Mouse (Mus musculus): ENCODE results near the gene Kirrel3.

Gene Kirrel3

GRCm38 (mm10) chr9:35026311-35026710, 540.6 kb downstream of the Kirrel3 start:
- CTCF ChIA-PET = no interaction called here

- CTCF ChIA-PET = no interaction called here
Observed at GRCm38 (mm10) chr9:35026897-35027311, 541.2 kb downstream of the Kirrel3 start.

DNA sequence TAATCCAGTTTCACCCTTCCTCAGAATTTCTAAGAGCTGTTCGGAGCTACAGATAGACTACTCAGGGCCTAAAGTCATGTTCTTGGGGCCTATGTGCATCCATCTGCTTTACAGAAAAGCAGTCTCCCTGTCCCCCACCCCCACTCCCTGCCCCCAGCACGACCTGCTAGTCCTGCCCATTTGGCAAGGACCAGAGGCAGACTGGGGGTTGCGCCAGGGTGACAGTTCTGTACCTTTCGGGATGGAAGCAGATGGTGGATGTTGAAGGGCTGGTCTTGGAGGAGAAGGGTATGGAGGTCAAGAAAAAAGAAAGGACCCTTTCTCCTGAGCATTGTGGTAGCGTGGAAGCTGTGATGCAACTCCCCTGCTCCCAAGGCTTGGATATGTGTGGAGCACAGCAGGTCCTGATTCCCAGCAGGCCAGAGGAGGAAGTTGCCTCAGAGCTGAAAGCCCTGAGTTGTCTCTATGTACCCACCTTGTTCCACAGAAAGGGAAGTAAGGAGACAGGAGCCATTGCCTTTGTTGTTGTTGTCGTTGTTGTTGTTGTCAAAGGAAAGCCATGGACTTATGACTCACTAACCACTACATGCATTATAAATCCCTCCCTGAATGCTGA, 541.8 kb downstream of the Kirrel3 start:
- CTCF ChIA-PET = no interaction called here

GRCm38 (mm10) chr9:35030823-35031222, 545.1 kb downstream of the Kirrel3 start:
- CTCF ChIA-PET = no interaction called here

DNA sequence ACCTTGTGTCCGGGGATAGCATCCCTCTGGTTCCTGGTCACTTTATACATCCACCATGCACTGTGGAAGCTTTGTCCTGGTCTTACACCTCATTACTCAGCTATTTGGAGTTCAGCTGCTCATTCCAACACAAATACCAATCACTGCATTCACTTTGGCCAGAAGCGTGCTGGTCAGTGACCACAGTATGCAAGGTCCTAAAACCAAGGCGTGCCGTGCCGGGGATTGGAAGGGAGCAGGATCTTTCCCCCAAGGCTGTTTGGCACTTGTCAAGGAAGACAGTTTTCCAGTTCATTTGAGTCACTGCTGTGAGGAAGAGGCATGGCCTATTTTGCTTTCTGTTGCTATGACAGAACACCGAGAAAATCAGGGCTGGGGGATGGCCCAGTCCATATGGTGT, 546.8 kb downstream of the Kirrel3 start:
- CTCF ChIA-PET = no interaction called here

DNA sequence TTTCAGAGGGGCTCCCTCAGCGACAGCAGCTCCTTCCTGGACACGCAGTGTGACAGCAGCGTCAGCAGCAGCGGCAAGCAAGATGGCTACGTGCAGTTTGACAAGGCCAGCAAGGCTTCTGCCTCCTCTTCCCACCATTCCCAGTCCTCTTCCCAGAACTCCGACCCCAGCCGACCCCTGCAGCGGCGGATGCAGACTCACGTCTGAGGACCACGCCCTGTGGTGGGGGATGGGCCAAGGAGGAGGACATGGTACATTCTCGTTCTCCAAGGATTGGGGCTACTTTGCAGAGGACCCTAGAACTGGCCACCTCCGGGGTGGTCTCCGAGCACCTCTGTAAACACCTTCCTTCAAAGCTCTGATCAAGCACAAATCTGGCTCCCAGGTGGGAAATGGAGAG, 549.4 kb downstream of the Kirrel3 start:
- CTCF ChIA-PET = no interaction called here

GRCm38 (mm10) chr9:35038922-35039586, 553.4 kb downstream of the Kirrel3 start:
- CTCF ChIA-PET = no interaction called here

- CTCF ChIA-PET = interaction anchor here (0.6 kb wide), 1 partner anchor 543 kb away, joined by 4 read pairs; no protein-coding TSS in a partner anchor
Observed at GRCm38 (mm10) chr9:35039846-35040245, 554.2 kb downstream of the Kirrel3 start.

GRCm38 (mm10) chr9:35041493-35041892, 555.8 kb downstream of the Kirrel3 start:
- CTCF ChIA-PET = no interaction called here

- CTCF ChIA-PET = no interaction called here
Observed at GRCm38 (mm10) chr9:35043619-35044018, 557.9 kb downstream of the Kirrel3 start.

DNA sequence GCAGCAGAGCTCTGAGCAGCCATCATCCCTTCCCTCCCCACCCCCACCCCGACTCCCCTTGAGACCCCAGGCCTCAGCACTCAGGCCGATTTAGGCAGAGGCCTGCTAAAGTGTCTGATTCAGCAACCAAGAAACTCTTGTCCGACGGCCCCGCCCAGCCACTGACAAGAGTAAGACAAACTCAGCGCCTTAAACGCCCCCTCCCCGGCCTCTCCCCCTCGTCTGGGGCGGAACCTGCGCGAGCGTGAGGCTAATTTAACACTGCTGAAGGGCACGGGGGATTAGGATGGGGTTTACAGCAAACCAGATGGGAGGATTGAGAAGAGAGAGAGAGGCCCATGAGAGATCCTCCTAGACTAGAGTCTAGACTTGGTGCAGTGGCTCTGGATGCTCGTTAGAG, 558.8 kb downstream of the Kirrel3 start:
- CTCF ChIA-PET = no interaction called here

- CTCF ChIA-PET = no interaction called here
Observed at GRCm38 (mm10) chr9:35045031-35045531, 559.4 kb downstream of the Kirrel3 start.

- CTCF ChIA-PET = no interaction called here
Observed at GRCm38 (mm10) chr9:35045756-35046155, 560.1 kb downstream of the Kirrel3 start.

DNA sequence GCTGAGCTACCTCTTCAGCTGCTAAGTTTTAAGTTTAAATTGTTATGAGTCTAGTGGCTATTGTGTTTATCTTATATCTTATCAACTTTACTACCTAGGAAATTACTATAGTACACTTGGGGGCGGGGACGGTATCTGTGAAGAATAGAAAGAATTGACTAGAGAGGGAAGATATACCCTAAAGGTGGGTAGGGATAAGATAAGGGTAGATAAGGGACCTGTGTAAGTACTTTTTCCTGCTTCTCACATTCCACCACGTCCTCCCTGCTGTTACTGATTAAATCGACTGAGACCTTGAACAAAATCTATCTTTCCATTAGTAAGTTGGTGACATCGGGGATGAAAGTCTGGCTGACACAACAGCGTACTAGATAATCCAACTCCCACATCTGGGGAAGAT, 562.8 kb downstream of the Kirrel3 start:
- CTCF ChIA-PET = no interaction called here

- CTCF ChIA-PET = no interaction called here
Observed at GRCm38 (mm10) chr9:35049891-35050527, 564.3 kb downstream of the Kirrel3 start.

GRCm38 (mm10) chr9:35050701-35051454, 565.2 kb downstream of the Kirrel3 start:
- CTCF ChIA-PET = no interaction called here

DNA sequence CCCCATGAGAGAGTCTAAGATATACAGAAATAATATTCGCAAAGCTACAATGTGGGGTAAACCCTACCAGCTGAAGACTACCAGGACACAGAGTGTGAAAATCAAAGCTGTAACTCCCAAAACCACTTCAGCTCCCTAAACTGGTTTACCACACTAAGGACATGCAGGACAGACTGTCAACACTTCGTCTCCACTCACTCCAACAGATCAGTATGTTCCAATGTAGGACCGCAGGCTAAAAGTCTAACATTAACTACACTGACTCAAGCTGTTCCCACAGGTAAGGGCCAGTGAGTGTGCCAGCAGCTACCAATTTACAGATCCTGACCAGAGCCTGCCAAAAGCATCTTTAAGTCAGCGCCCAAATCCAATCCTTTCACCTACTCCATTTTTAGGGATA, 566.0 kb downstream of the Kirrel3 start:
- CTCF ChIA-PET = no interaction called here

GRCm38 (mm10) chr9:35052671-35053070, 567.0 kb downstream of the Kirrel3 start:
- CTCF ChIA-PET = no interaction called here

DNA sequence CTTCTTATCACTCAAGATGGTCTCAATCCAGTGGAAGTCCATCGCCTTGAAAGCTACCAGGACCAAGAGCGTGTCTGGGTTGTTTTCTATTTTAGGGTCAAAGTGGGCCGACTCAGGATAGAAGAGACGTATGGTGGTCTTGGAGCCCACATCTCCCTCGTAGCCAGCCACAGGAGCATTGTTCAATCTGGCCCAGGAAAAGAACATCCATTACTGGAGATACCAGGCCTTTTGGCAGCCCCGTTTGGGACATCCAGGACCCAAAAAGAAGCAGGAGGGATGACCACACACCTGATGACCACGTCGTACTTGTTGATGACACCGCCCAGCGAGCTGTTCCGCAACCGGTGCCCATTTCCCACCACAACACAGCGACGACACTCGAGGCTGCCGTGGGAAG, 567.4 kb downstream of the Kirrel3 start:
- CTCF ChIA-PET = no interaction called here

DNA sequence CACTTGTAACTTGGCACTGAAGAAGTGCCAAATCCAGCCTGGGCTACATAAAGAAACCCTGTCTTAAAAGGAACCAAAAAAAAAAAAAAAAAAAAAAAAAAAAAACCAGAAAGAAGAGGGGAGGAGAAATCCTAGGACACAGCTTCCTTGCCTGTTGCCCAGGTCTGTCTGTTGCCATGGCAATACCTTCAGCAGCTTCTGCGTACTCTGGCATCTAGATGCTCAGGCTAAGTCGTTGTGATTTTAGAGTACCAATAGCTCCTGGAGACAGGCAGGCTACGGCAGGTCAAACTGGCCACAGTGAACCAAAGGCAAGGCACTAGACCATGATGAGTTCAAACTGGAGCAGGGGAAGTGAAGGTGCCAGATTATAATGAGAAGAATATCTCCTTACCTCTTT, 568.0 kb downstream of the Kirrel3 start:
- CTCF ChIA-PET = interaction anchor here (0.6 kb wide), 1 partner anchor 111 kb away, joined by 3 read pairs; no protein-coding TSS in a partner anchor

GRCm38 (mm10) chr9:35055528-35056330, 570.0 kb downstream of the Kirrel3 start:
- CTCF ChIA-PET = no interaction called here
